Mouse (Mus musculus): ENCODE data around the gene Il17ra. TPM values are rescaled to one million over a fixed set of nuclear protein-coding genes. Genes with fewer than 3 reads are reported as not detected.

The Il17ra gene
- polyA plus RNA-seq, 1 experiment from 2014 or later, result 10.5 TPM

DNA sequence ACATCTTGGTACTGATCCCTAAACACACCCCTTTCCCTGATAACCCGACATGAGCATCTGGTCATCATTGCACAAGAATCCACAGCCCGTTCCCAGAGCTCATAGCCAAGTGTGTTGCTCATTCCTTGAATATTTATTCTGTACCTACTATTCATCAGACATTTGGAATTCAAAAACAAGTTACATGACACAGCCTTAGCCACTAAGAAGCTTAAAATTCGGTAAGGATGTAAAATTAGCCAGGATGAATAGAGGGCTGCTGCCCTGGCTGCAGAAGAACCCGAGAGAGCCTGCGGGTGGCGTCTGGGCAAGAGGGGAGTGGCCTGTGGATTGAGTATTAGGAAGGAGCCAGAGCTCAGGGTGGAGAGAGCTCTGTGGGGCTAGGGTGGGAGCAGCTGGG, 19.7 kb downstream of the Il17ra start:
- Histone ChIP-seq H3K27ac (ENCODE audit: low read length) (no peak overlapping the region; the same call in 1 of the 2 replicates), H3K4me3 (ENCODE audit: low read depth, low read length) (no peak overlapping the region), H3K9ac (replicated peaks; ENCODE audit: low read depth) (no peak overlapping the region), H3K27me3 (replicated peaks; ENCODE audit: insufficient read depth, low read length) (no peaks in the 10 kb centered on the region), H3K4me1 (ENCODE audit: insufficient read depth, low read depth, low read length) (no peaks in the 10 kb centered on the region), H3K36me3 (ENCODE audit: insufficient read depth, low read length) (peaks cover 10% of the 10 kb centered on the region; the same call in 1 of the 2 replicates), H3K9me3 (ENCODE audit: low read length) (no peaks in the 10 kb centered on the region), H3K4me2 (replicated peaks; ENCODE audit: low read depth, low read length) (no peak overlapping the region)
- WGBS, result 26% methylated on average over 6 of the region's 6 CpGs
- peak; percentile 39 for ATAC-seq
- TF ChIP-seq EP300 (IDR thresholded peaks at IDR 0.05) (no peak), CTCF (IDR thresholded peaks at IDR 0.05) (0 out of 2 replicates have a peak, but pooled peaks have one; percentile 3)
- no peak for DNase-seq (ENCODE audit: low spot score)

DNA sequence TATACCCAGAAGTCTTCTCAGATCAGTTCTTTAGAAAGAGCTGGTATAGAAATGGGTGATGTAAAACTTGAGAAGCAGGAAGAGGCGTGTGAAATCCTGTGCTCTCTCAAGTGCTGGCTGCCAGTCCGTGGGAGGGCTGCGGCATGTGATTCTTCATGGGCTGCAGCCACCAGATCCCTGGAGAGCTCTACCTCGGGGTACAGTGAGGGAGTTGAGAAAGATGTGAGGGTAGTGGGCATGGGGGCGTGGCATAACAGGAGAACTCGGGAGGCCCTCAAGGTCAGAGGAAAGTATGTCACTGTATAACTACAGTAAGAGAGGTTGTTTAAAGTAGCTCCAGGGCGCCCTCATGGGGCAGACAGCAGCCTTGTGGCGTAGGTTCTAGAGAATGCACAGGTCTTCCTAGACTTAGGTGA, 20.2 kb downstream of the Il17ra start:
- WGBS, result 19% methylated on average over 8 of the region's 8 CpGs
- Histone ChIP-seq H3K27ac (ENCODE audit: low read length) (no peak overlapping the region; the same call in 1 of the 2 replicates), H3K27me3 (replicated peaks; ENCODE audit: insufficient read depth, low read length) (no peaks in the 10 kb centered on the region), H3K9me3 (ENCODE audit: low read length) (no peaks in the 10 kb centered on the region), H3K36me3 (ENCODE audit: insufficient read depth, low read length) (peaks cover 8% of the 10 kb centered on the region; the same call in 1 of the 2 replicates), H3K4me1 (ENCODE audit: insufficient read depth, low read depth, low read length) (no peaks in the 10 kb centered on the region), H3K4me3 (ENCODE audit: low read depth, low read length) (no peak overlapping the region), H3K4me2 (replicated peaks; ENCODE audit: low read depth, low read length) (peak overlapping the region; percentile 37; the same call in 1 of the 2 replicates), H3K9ac (replicated peaks; ENCODE audit: low read depth) (no peak overlapping the region)
- TF ChIP-seq CTCF (IDR thresholded peaks at IDR 0.05) (peak; percentile 72), EP300 (IDR thresholded peaks at IDR 0.05) (no peak)
- DNase-seq (ENCODE audit: low spot score), result peak; percentile 76
- ATAC-seq, result peak; percentile 72

DNA sequence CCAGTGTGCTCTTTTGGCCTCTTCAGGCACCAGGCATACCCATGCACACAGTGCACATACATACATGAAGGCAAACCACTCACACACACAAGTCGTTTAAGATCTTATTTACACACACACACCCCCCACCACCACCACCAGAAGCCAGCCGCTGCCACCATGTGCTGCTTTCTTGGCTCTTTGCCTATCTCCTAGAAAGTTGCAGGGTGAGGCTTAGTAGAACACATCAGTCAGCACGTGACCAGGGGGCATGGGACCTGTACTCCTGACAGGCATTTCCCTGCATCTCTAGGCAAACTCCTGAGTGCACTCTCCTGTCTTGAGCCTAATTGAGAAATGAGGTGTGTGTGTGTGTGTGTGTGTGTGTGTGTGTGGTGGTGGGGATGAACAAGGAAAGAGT, 22.0 kb downstream of the Il17ra start:
- no peak overlapping the region for H3K4me2 ChIP-seq (replicated peaks; ENCODE audit: low read depth, low read length)
- TF ChIP-seq CTCF (IDR thresholded peaks at IDR 0.05), result no peak
- no peak for TF ChIP-seq EP300 (IDR thresholded peaks at IDR 0.05)
- no peaks in the 10 kb centered on the region for H3K36me3 ChIP-seq (ENCODE audit: insufficient read depth, low read length)
- H3K27me3 ChIP-seq (replicated peaks; ENCODE audit: insufficient read depth, low read length), result no peaks in the 10 kb centered on the region
- H3K27ac ChIP-seq (ENCODE audit: low read length), result no peak overlapping the region
- WGBS, result 43% methylated on average over 3 of the region's 3 CpGs
- no peaks in the 10 kb centered on the region for H3K4me1 ChIP-seq (ENCODE audit: insufficient read depth, low read depth, low read length)
- DNase-seq (ENCODE audit: low spot score) (peak; percentile 27), ATAC-seq (no peak)
- no peak overlapping the region for H3K4me3 ChIP-seq (ENCODE audit: low read depth, low read length)
- H3K9ac ChIP-seq (replicated peaks; ENCODE audit: low read depth), result no peak overlapping the region
- no peaks in the 10 kb centered on the region for H3K9me3 ChIP-seq (ENCODE audit: low read length)

DNA sequence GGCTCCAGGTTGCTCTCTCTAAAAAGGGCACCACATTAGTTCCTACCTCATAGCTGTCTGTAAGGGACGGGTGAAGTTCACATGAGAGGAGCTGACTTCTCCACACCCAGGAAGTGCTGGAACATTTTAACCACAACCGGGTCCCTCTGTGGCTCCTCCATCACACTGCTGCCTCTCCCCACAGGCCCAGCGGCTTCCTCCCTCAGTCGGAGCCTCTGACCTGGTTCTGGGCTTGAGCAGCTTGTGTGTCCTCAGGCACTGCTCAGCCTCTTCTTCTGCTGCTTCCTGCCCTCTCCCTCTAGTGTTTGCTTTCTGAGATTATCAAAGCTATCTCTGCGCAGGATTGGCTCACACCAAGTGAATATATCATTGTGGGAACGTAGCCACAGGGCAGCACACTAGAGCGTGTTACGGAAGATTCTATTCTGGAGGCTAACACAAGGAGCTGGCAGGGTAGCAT, 23.0 kb downstream of the Il17ra start:
- ATAC-seq, result no peak
- TF ChIP-seq CTCF (IDR thresholded peaks at IDR 0.05) (peak; percentile 12; the same call in 1 of the 2 replicates), EP300 (IDR thresholded peaks at IDR 0.05) (no peak)
- 38% methylated on average over 8 of the region's 8 CpGs for WGBS

DNA sequence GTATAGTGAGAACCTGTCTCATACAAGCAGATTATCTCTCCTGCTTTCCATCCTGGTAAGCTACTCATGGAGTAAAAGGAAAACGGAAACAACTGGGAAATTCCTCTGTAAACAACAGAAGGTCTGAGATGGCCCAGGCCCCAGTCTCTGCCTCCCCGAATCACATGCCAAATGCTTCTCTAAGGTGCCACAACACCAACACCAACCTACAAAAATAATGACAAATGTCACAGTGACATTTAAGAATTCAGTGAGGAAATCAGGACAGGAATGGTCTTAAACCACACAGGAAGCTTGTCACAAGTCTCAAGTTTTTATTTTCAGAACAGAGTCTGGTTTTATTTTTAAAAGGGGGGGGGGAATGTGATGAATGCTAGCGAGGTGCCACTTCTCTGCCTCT, 25.6 kb downstream of the Il17ra start:
- Histone ChIP-seq H3K4me2 (replicated peaks; ENCODE audit: low read depth, low read length) (no peak overlapping the region), H3K4me1 (ENCODE audit: insufficient read depth, low read depth, low read length) (no peaks in the 10 kb centered on the region; the same call in 1 of the 2 replicates), H3K9ac (replicated peaks; ENCODE audit: low read depth) (no peak overlapping the region), H3K27me3 (replicated peaks; ENCODE audit: insufficient read depth, low read length) (peaks cover 21% of the 10 kb centered on the region), H3K9me3 (ENCODE audit: low read length) (no peaks in the 10 kb centered on the region), H3K4me3 (ENCODE audit: low read depth, low read length) (no peak overlapping the region), H3K27ac (ENCODE audit: low read length) (no peak overlapping the region), H3K36me3 (ENCODE audit: insufficient read depth, low read length) (no peaks in the 10 kb centered on the region)
- ATAC-seq (no peak), DNase-seq (ENCODE audit: low spot score) (no peak)
- 48% methylated on average over 3 of the region's 3 CpGs for WGBS
- TF ChIP-seq EP300 (IDR thresholded peaks at IDR 0.05) (no peak), CTCF (IDR thresholded peaks at IDR 0.05) (no peak)

More for the DNA sequence above, 23.0 kb downstream of the Il17ra start:
- Histone ChIP-seq H3K27me3 (replicated peaks; ENCODE audit: insufficient read depth, low read length) (0 out of 2 replicates have a peak, but pooled peaks cover 2% of the 10 kb centered on the region), H3K4me1 (ENCODE audit: insufficient read depth, low read depth, low read length) (no peaks in the 10 kb centered on the region), H3K4me2 (replicated peaks; ENCODE audit: low read depth, low read length) (no peak overlapping the region), H3K27ac (ENCODE audit: low read length) (no peak overlapping the region), H3K9me3 (ENCODE audit: low read length) (no peaks in the 10 kb centered on the region), H3K9ac (replicated peaks; ENCODE audit: low read depth) (no peak overlapping the region), H3K36me3 (ENCODE audit: insufficient read depth, low read length) (no peaks in the 10 kb centered on the region), H3K4me3 (ENCODE audit: low read depth, low read length) (no peak overlapping the region)
- DNase-seq (ENCODE audit: low spot score), result no peak

DNA sequence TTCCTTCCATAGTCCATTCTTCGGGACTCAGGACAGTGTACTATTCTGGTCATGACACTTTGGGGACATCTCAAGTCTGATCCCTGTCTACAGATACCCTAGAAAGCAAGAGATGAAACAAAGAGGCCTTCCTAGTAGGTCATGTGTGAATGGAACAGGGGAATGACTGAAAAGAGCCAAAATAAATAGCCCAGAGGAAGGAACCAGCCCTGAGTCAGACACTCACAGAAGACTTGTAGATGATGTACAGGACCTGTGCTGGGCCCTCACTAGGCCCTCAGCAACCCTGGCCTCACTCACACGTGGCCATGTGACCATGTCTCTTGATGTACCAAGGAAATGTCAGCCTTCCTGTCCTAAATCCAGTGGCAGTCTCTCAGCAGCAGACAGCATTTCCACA, 26.4 kb downstream of the Il17ra start:
- ATAC-seq (no peak), DNase-seq (ENCODE audit: low spot score) (no peak)
- Histone ChIP-seq H3K4me2 (replicated peaks; ENCODE audit: low read depth, low read length) (no peak overlapping the region), H3K4me1 (ENCODE audit: insufficient read depth, low read depth, low read length) (no peaks in the 10 kb centered on the region; the same call in 1 of the 2 replicates), H3K9me3 (ENCODE audit: low read length) (no peaks in the 10 kb centered on the region), H3K9ac (replicated peaks; ENCODE audit: low read depth) (no peak overlapping the region), H3K4me3 (ENCODE audit: low read depth, low read length) (no peak overlapping the region), H3K36me3 (ENCODE audit: insufficient read depth, low read length) (no peaks in the 10 kb centered on the region), H3K27me3 (replicated peaks; ENCODE audit: insufficient read depth, low read length) (peaks cover 25% of the 10 kb centered on the region), H3K27ac (ENCODE audit: low read length) (no peak overlapping the region)
- 53% methylated on average over 2 of the region's 2 CpGs for WGBS
- TF ChIP-seq CTCF (IDR thresholded peaks at IDR 0.05) (no peak), EP300 (IDR thresholded peaks at IDR 0.05) (no peak)
